8 mouse cellular contexts compared by ENCODE assay signal in the genomic region with DNA sequence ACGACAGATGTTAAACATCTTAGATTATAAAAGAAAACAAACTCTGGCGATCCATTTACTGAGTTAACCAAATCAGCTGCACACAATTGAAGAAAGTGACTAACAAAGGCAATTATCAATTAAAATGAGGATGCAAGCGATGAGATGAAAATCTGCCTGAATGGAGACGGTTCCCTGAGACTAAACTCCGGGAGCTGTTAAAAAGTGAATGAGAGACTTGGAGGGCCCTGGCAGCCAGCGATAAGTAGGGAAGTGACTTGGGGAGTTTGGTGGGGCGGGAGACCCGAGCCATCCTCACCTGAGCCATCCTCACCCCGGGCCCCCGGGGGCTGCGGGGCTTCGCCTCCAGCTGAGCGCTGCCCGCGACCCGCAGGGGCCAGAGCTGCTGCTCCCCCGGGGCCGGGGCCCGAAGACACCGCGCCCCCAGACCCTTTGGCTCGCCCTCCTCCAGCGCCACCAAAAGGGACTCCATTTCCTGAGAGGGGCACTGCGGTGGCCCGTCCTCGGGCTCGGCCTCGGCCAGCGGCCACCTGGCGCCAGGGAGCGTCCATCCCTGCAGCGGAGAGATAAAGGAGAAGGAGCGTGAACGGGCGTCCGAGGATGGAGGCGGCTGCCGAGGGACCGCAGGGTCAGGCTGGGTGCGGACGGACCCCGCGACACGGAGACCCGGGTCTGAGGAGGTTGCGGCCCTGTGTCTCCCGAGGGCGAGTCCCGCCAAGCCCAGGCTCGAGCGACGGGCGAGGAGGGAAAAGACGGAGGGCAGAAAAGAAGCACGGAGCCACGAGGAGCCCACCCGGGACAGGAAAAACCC. TPM values are rescaled to one million over a fixed set of nuclear protein-coding genes. Genes with fewer than 3 reads are reported as not detected.
A peak's percentile ranks its signal among the peaks of the same experiment; 100 is the strongest.
DNase-seq lines count a peak whose midpoint lies in the region; ATAC-seq and TF ChIP-seq lines count a peak whose summit lies in the region.

No protein-coding gene starts in this region.

- intact Hi-C loops in left cerebral cortex, adult 2 months (cut with DNase I) = loop anchor here (5.0 to 10.0 kb wide), 4 partner anchors 153 to 394 kb away; a partner anchor contains a TSS
- intact Hi-C loops in left cerebral cortex, postnatal 25 days (cut with DNase I) = loop anchor here (2.0 to 5.0 kb wide), 2 partner anchors 200 to 357 kb away; no protein-coding TSS in a partner anchor

- peak overlapping the region; percentile 94 for H3K4me3 ChIP-seq in left cerebral cortex, adult 2 months
- H3K4me3 ChIP-seq in erythroblast, embryonic 14.5 days (replicated peaks) = peak overlapping the region; percentile 97
- peak overlapping the region; percentile 94 for H3K4me3 ChIP-seq in hindbrain, embryonic 10.5 days
- H3K4me3 ChIP-seq in liver, embryonic 14.5 days (ENCODE audit: insufficient read depth in 1 of 2, low read depth in 2 of 2, low read length in 2 of 2) = peak overlapping the region; percentile 72 to 87

- no peak for TF ChIP-seq CTCF in left cerebral cortex, adult 2 months (IDR thresholded peaks at IDR 0.05)
- no peak; the same call in 1 of the 2 replicates for TF ChIP-seq CTCF in liver, embryonic 14.5 days (IDR thresholded peaks at IDR 0.05; ENCODE audit: low read depth)

- no peak; the same call in 1 of the 2 replicates for TF ChIP-seq EP300 in liver, embryonic 14.5 days (IDR thresholded peaks at IDR 0.05; ENCODE audit: low read depth)

- peak; percentile 30 for ATAC-seq in activated CD4-positive, CD25-positive, alpha-beta regulatory T cell, adult 4 months
- ATAC-seq in liver, embryonic 14.5 days (ENCODE audit: insufficient read depth) = peak; percentile 81

- WGBS in hindbrain, embryonic 10.5 days = under 1% methylated on average over 57 of the region's 57 CpGs
- WGBS in liver, embryonic 14.5 days (ENCODE audit: insufficient replicate concordance) = 2% methylated on average over 54 of the region's 57 CpGs

- no peaks in the 10 kb centered on the region for H3K27me3 ChIP-seq in erythroblast, embryonic 14.5 days (ENCODE audit: control insufficient read depth)
- H3K27me3 ChIP-seq in hindbrain, embryonic 10.5 days (ENCODE audit: insufficient read depth, poor library complexity, severe bottlenecking) = no peaks in the 10 kb centered on the region
- H3K27me3 ChIP-seq in liver, embryonic 14.5 days (ENCODE audit: control insufficient read depth, insufficient read depth, low read length) = no peaks in the 10 kb centered on the region

- H3K9me3 ChIP-seq in erythroblast, embryonic 14.5 days (ENCODE audit: control insufficient read depth, low read length) = peaks cover 12% of the 10 kb centered on the region
- H3K9me3 ChIP-seq in hindbrain, embryonic 10.5 days = no peaks in the 10 kb centered on the region
- no peaks in the 10 kb centered on the region for H3K9me3 ChIP-seq in liver, embryonic 14.5 days (ENCODE audit: control insufficient read depth, low read length)

- peak overlapping the region; percentile 69 for H3K27ac ChIP-seq in left cerebral cortex, adult 2 months
- peak overlapping the region; percentile 97 for H3K27ac ChIP-seq in hindbrain, embryonic 10.5 days
- H3K27ac ChIP-seq in liver, embryonic 14.5 days = peak overlapping the region; percentile 16

- DNase-seq in left cerebral cortex, adult 2 months (ENCODE audit: extremely low spot score in 1 of 2, low spot score in 2 of 2) = peak in 1 of 2 experiments; percentile 51
- DNase-seq in left cerebral cortex, postnatal 25 days (ENCODE audit: low spot score in 2 of 2) = no peak
- no peak for DNase-seq in hindbrain, embryonic 10.5 days (ENCODE audit: low spot score)
- DNase-seq in liver, embryonic 14.5 days (ENCODE audit: low read depth in 3 of 3, low spot score in 3 of 3) = peak; percentile 31 to 45 (median 34)
- peak; percentile 33 for DNase-seq in ovary, postnatal 10 days (ENCODE audit: low spot score)
- DNase-seq in right cerebral cortex, postnatal 36 days (ENCODE audit: low spot score in 2 of 2) = no peak

- H3K4me1 ChIP-seq in erythroblast, embryonic 14.5 days (ENCODE audit: control insufficient read depth) = peaks cover 20% of the 10 kb centered on the region
- H3K4me1 ChIP-seq in hindbrain, embryonic 10.5 days (replicated peaks) = peaks cover 13% of the 10 kb centered on the region
- peaks cover 3 to 7% of the 10 kb centered on the region in 2 experiments; a peak in 2 of 4 replicates for H3K4me1 ChIP-seq in liver, embryonic 14.5 days (replicated peaks; ENCODE audit: control insufficient read depth in 2 of 2, insufficient read depth in 2 of 2, low read length in 1 of 2)

- peak overlapping the region; percentile 90 for H3K4me2 ChIP-seq in liver, embryonic 14.5 days (ENCODE audit: low read depth)

- H3K9ac ChIP-seq in liver, embryonic 14.5 days (replicated peaks) = peak overlapping the region; percentile 86

- H3K36me3 ChIP-seq in erythroblast, embryonic 14.5 days (ENCODE audit: control insufficient read depth) = peaks cover 14% of the 10 kb centered on the region
- H3K36me3 ChIP-seq in hindbrain, embryonic 10.5 days = peaks cover 23% of the 10 kb centered on the region
- peaks cover 8% of the 10 kb centered on the region for H3K36me3 ChIP-seq in liver, embryonic 14.5 days (replicated peaks; ENCODE audit: control insufficient read depth, insufficient read depth, low read depth)

RNA-seq across cellular contexts. Expression of a gene that starts 0.6 kb away (rescaled TPM):
- total RNA-seq in left cerebral cortex, adult 2 months (2021) = 10 to 100 TPM; 14.8 to 16.7 TPM
- total RNA-seq in left cerebral cortex, postnatal 25 days (2021) = 10 to 100 TPM; 16.0 to 18.0 TPM
- polyA plus RNA-seq in activated CD4-positive, CD25-positive, alpha-beta regulatory T cell, adult 4 months (2017; shearing (Covaris generic)) = 1 to 10 TPM; 1.4 to 3.4 TPM
- polyA plus RNA-seq in erythroblast, embryonic 14.5 days (2012) = 0.16 and 0.24 TPM in 2 replicates
- 14.9 and 18.1 TPM in 2 replicates for polyA plus RNA-seq in hindbrain, embryonic 10.5 days (2016; fragmentation: Nextera tagmentation; extraction: Ambion mirVana)
- polyA plus RNA-seq in liver, embryonic 14.5 days (2012; rRNA removed) = 4.3 and 6.8 TPM in 2 replicates
- polyA plus RNA-seq in liver, embryonic 14.5 days (2014; fragmentation: Nextera tagmentation; extraction: Ambion mirVana) = 7.0 TPM in 2 replicates

RNA-seq across cellular contexts. Expression of a gene that starts 22.1 kb away (rescaled TPM):
- total RNA-seq in left cerebral cortex, adult 2 months (2021) = under 1 TPM in 1 of 2 experiments, not detected in 1; 0.33 TPM
- under 1 TPM; 0.27 to 0.64 TPM for total RNA-seq in left cerebral cortex, postnatal 25 days (2021)
- not detected for polyA plus RNA-seq in activated CD4-positive, CD25-positive, alpha-beta regulatory T cell, adult 4 months (2017; shearing (Covaris generic))
- polyA plus RNA-seq in erythroblast, embryonic 14.5 days (2012) = not detected in 2 replicates
- polyA plus RNA-seq in hindbrain, embryonic 10.5 days (2016; fragmentation: Nextera tagmentation; extraction: Ambion mirVana) = 0.40 and 1.8 TPM in 2 replicates
- 0.02 TPM in 1 of 2 replicates, not detected in the other for polyA plus RNA-seq in liver, embryonic 14.5 days (2012; rRNA removed)
- not detected in 2 replicates for polyA plus RNA-seq in liver, embryonic 14.5 days (2014; fragmentation: Nextera tagmentation; extraction: Ambion mirVana)

RNA-seq across cellular contexts. Expression of a gene that starts 28.4 kb away (rescaled TPM):
- total RNA-seq in left cerebral cortex, adult 2 months (2021) = under 1 TPM in 1 of 2 experiments, not detected in 1; 0.42 TPM
- total RNA-seq in left cerebral cortex, postnatal 25 days (2021) = under 1 TPM in 1 of 2 experiments, not detected in 1; 0.39 TPM
- not detected for polyA plus RNA-seq in activated CD4-positive, CD25-positive, alpha-beta regulatory T cell, adult 4 months (2017; shearing (Covaris generic))
- not detected in 2 replicates for polyA plus RNA-seq in erythroblast, embryonic 14.5 days (2012)
- 3.2 and 7.0 TPM in 2 replicates for polyA plus RNA-seq in hindbrain, embryonic 10.5 days (2016; fragmentation: Nextera tagmentation; extraction: Ambion mirVana)
- not detected in 2 replicates for polyA plus RNA-seq in liver, embryonic 14.5 days (2012; rRNA removed)
- polyA plus RNA-seq in liver, embryonic 14.5 days (2014; fragmentation: Nextera tagmentation; extraction: Ambion mirVana) = not detected in 2 replicates

RNA-seq across cellular contexts. Expression of a gene that starts 54.6 kb away (rescaled TPM):
- total RNA-seq in left cerebral cortex, adult 2 months (2021) = under 1 TPM; 0.18 to 0.26 TPM
- total RNA-seq in left cerebral cortex, postnatal 25 days (2021) = under 1 TPM; 0.18 to 0.25 TPM
- polyA plus RNA-seq in activated CD4-positive, CD25-positive, alpha-beta regulatory T cell, adult 4 months (2017; shearing (Covaris generic)) = under 1 TPM in 1 of 2 experiments, not detected in 1; 0.09 TPM
- not detected in 2 replicates for polyA plus RNA-seq in erythroblast, embryonic 14.5 days (2012)
- 5.8 and 7.8 TPM in 2 replicates for polyA plus RNA-seq in hindbrain, embryonic 10.5 days (2016; fragmentation: Nextera tagmentation; extraction: Ambion mirVana)
- polyA plus RNA-seq in liver, embryonic 14.5 days (2012; rRNA removed) = 0.03 and 0.09 TPM in 2 replicates
- polyA plus RNA-seq in liver, embryonic 14.5 days (2014; fragmentation: Nextera tagmentation; extraction: Ambion mirVana) = 0.03 and 0.08 TPM in 2 replicates

Comparison
In these comparisons a context has a peak if more than half of its experiments do, and no peak if none do; other contexts are left out.
1. DNase-seq: peak in liver, embryonic 14.5 days (3 of 3) and ovary, postnatal 10 days (single experiment); none in left cerebral cortex, postnatal 25 days (0 of 2), hindbrain, embryonic 10.5 days (single experiment) and right cerebral cortex, postnatal 36 days (0 of 2).
2. H3K27ac ChIP-seq: peak in every context shown above with its lines; median percentile 97 in hindbrain, embryonic 10.5 days; 69 in left cerebral cortex, adult 2 months; 16 in liver, embryonic 14.5 days.
3. Peak in every context shown above with its lines, with median percentiles within 50 percentile points of each other: H3K4me3 ChIP-seq.